Mouse (Mus musculus) MEL (cell line): ENCODE data around the gene Gtse1.
A peak's percentile ranks its signal among the peaks of the same experiment; 100 is the strongest.

ENCODE experiments used
- BHLHE40 ChIP-seq: IDR thresholded peaks from 2 replicates; pipeline ENCODE4 v1.6.1; 2012; ENCODE audit warnings: low read depth, mild to moderate bottlenecking, inconsistent platforms, low read length, improper control_type of control experiment, borderline replicate concordance
- CTCF ChIP-seq, 3 experiments: IDR thresholded peaks in 2 of 3; conservative IDR thresholded peaks in 1 of 3; 2 replicates each; pipeline ENCODE4 v1.5.1; 2011 to 2012; ENCODE audit warnings: low read length in 3 of 3, low read depth in 2 of 3, mild to moderate bottlenecking in 2 of 3, improper control_type of control experiment in 1 of 3, inconsistent platforms in 1 of 3, mixed read lengths in 1 of 3, moderate library complexity in 1 of 3; ENCODE audit not compliant: control insufficient read depth in 1 of 3, insufficient read depth in 1 of 3, poor library complexity in 1 of 3, severe bottlenecking in 1 of 3
- EP300 ChIP-seq, 2 experiments: IDR thresholded peaks; 2 replicates each; pipeline ENCODE4 v1.6.1; 2011; ENCODE audit warnings: improper control_type of control experiment in 2 of 2, low read length in 2 of 2, low read depth in 1 of 2, mild to moderate bottlenecking in 1 of 2
- MYB ChIP-seq: IDR thresholded peaks from 2 replicates; pipeline ENCODE4 v1.6.1; 2011; ENCODE audit warnings: mild to moderate bottlenecking, low read depth, low read length, improper control_type of control experiment
- POLR2A ChIP-seq, 2 experiments: IDR thresholded peaks; 2 replicates each; pipeline ENCODE4 v1.6.1; 2011 to 2012; ENCODE audit warnings: low read length in 2 of 2, mild to moderate bottlenecking in 2 of 2, control low read depth in 1 of 2, improper control_type of control experiment in 1 of 2, low read depth in 1 of 2, moderate library complexity in 1 of 2; ENCODE audit not compliant: control insufficient read depth in 1 of 2, insufficient read depth in 1 of 2, poor library complexity in 1 of 2
- POLR2AphosphoS2 ChIP-seq: IDR thresholded peaks from 2 replicates; pipeline ENCODE4 v1.6.1; 2011; ENCODE audit warnings: low read length, improper control_type of control experiment
- POLR2AphosphoS5 ChIP-seq: IDR thresholded peaks from 2 replicates; pipeline ENCODE4 v1.6.1; 2012; ENCODE audit warnings: low read depth, borderline replicate concordance, mild to moderate bottlenecking, inconsistent platforms, low read length, moderate library complexity, mixed read lengths
- RAD21 ChIP-seq: IDR thresholded peaks from 2 replicates; pipeline ENCODE4 v1.6.1; 2011; ENCODE audit warnings: mild to moderate bottlenecking, low read depth, low read length, improper control_type of control experiment
- TBP ChIP-seq: IDR thresholded peaks from 2 replicates; pipeline ENCODE4 v1.8.0; 2011; ENCODE audit warnings: low read depth, low read length, improper control_type of control experiment
- USF1 ChIP-seq: IDR thresholded peaks from 2 replicates; pipeline ENCODE4 v1.6.1; 2014; ENCODE audit warnings: low read depth, mild to moderate bottlenecking, inconsistent platforms, low read length, improper control_type of control experiment, moderate library complexity

DNA sequence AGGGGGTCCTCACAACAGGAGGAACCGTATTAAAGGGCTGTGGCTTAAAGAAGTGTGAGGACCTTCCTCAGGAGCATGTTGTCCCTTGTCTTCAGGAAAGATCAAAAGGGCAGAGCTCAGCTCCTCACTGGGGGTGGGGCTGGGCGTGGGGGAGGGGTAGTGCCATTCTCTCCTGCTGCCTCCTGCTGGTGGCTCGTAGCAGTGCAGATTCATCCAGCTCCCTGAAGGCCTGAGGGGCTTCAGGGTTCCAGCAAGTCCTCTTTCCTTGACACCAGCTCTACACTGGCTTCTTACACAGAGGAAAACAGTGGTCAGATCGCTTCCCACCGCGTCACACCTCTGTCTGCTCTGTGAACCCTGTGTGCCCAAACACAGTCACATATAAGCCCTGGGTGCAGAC lies 18.6 kb upstream of the Gtse1 start:
- TF ChIP-seq CTCF (IDR thresholded peaks at IDR 0.05 in 2 of 3, conservative IDR thresholded peaks at IDR 0.05 in 1 of 3; ENCODE audit: control insufficient read depth in 1 of 3, insufficient read depth in 1 of 3, low read depth in 2 of 3, low read length in 3 of 3, poor library complexity in 1 of 3, severe bottlenecking in 1 of 3) = peak; percentile 54 to 81 (median 60)
- no peak for TF ChIP-seq TBP
- no peak for TF ChIP-seq POLR2A (IDR thresholded peaks at IDR 0.05; ENCODE audit: control insufficient read depth in 1 of 2, insufficient read depth in 1 of 2, low read depth in 1 of 2, low read length in 2 of 2, poor library complexity in 1 of 2)
- peak; percentile 43; the same call in 1 of the 2 replicates for TF ChIP-seq BHLHE40
- no peak for TF ChIP-seq POLR2AphosphoS2
- no peak for TF ChIP-seq POLR2AphosphoS5
- TF ChIP-seq USF1 = no peak
- TF ChIP-seq RAD21 = no peak; the same call in none of the 2 replicates
- no peak for TF ChIP-seq MYB
- no peak for TF ChIP-seq EP300 (IDR thresholded peaks at IDR 0.05; ENCODE audit: low read depth in 1 of 2, low read length in 2 of 2)
